Mouse (Mus musculus) limb, embryonic 14.5 days (tissue): ENCODE measurements at regions not wholly inside any gene's neighbourhood (a gene's known extent, or its start where the extent isn't known, plus 50 kb on each side); places are given as distances from the start of the nearest gene placed in this dataset.
A peak's percentile ranks its signal among the peaks of the same experiment; 100 is the strongest.

Experiments used
- ATAC-seq: fragments of 200-750 bp; cut with Nextera tagmentation; 2 replicates; pipeline ENCODE4 v1.8.0; 2017; ENCODE audit warnings: low read depth, moderate number of reproducible peaks, moderate TSS enrichment; ENCODE audit not compliant: low FRiP score
- DNase-seq: peaks from one replicate; pipeline ENCODE4 v3.0.0-alpha.2; 2015; ENCODE audit warnings: low spot score
- H3K27ac ChIP-seq: fragments of 300-500 bp; sonication (generic); replicated peaks from 2 replicates; pipeline ENCODE4 v1.5.1; 2014; ENCODE audit warnings: low read depth, mild to moderate bottlenecking, low read length, moderate library complexity, mixed read lengths
- H3K27me3 ChIP-seq: fragments of 300-500 bp; sonication (generic); 2 replicates; pipeline ENCODE4 v1.6.1; 2014; ENCODE audit warnings: low read length, mixed read lengths; ENCODE audit not compliant: control insufficient read depth, insufficient read depth
- H3K36me3 ChIP-seq: fragments of 300-500 bp; sonication (generic); 2 replicates; pipeline ENCODE4 v1.6.1; 2014; ENCODE audit warnings: mild to moderate bottlenecking, low read length, moderate library complexity, mixed read lengths; ENCODE audit not compliant: control insufficient read depth, insufficient read depth
- H3K4me1 ChIP-seq: fragments of 300-500 bp; sonication (generic); 2 replicates; pipeline ENCODE4 v1.6.1; 2014; ENCODE audit warnings: antibody characterized with exemption, low read length, mixed read lengths; ENCODE audit not compliant: control insufficient read depth, insufficient read depth
- H3K4me2 ChIP-seq: fragments of 300-500 bp; sonication (generic); replicated peaks from 2 replicates; pipeline ENCODE4 v1.6.1; 2014; ENCODE audit warnings: low read depth, mild to moderate bottlenecking, low read length, moderate library complexity; ENCODE audit not compliant: severe bottlenecking
- H3K4me3 ChIP-seq: fragments of 300-500 bp; sonication (generic); replicated peaks from 2 replicates; pipeline ENCODE4 v1.5.1; 2014; ENCODE audit warnings: low read length
- H3K9ac ChIP-seq: fragments of 300-500 bp; sonication (generic); 2 replicates; pipeline ENCODE4 v1.6.1; 2014; ENCODE audit warnings: mild to moderate bottlenecking, low read depth, low read length, moderate library complexity; ENCODE audit not compliant: severe bottlenecking
- H3K9me3 ChIP-seq: fragments of 300-500 bp; sonication (generic); 2 replicates; pipeline ENCODE4 v1.6.1; 2016; ENCODE audit warnings: low read length; ENCODE audit not compliant: control insufficient read depth
- POLR2A ChIP-seq: fragments of 200-500 bp; IDR thresholded peaks from 2 replicates; pipeline ENCODE4 v1.8.0; 2012; ENCODE audit warnings: inconsistent platforms, mild to moderate bottlenecking, moderate library complexity, borderline replicate concordance; ENCODE audit not compliant: insufficient read depth, insufficient read length; ENCODE audit errors: extremely low read depth
- WGBS: fragments of 180-500 bp; shearing (Covaris S2); extraction: QIAGEN DNeasy Blood & Tissue Kit; methylation state at CpG from one replicate; pipeline ENCODE4 v1.1.7; 2014; 5-methylcytosine and 5-hydroxymethylcytosine counted together

- H3K4me2 ChIP-seq = no peak overlapping the region
- no peak for ATAC-seq
- 91% methylated on average over 1 of the region's 1 CpGs for WGBS
- no peak overlapping the region for H3K9ac ChIP-seq
- TF ChIP-seq POLR2A = no peak
- no peaks in the 10 kb centered on the region for H3K9me3 ChIP-seq
- H3K36me3 ChIP-seq = no peaks in the 10 kb centered on the region
- DNase-seq = no peak
- H3K4me3 ChIP-seq = no peak overlapping the region
- H3K4me1 ChIP-seq = no peaks in the 10 kb centered on the region
- no peak overlapping the region for H3K27ac ChIP-seq
- H3K27me3 ChIP-seq = no peaks in the 10 kb centered on the region
Observed at GRCm38 (mm10) chr11:22641450-22641849, 129.6 kb downstream of the Tmem17 start.

GRCm38 (mm10) chr11:22644010-22644625, 132.2 kb downstream of the Tmem17 start:
- Histone ChIP-seq H3K9me3 (no peaks in the 10 kb centered on the region), H3K4me1 (no peaks in the 10 kb centered on the region), H3K4me3 (no peak overlapping the region), H3K36me3 (no peaks in the 10 kb centered on the region), H3K27ac (no peak overlapping the region), H3K4me2 (no peak overlapping the region), H3K27me3 (no peaks in the 10 kb centered on the region), H3K9ac (no peak overlapping the region)
- ATAC-seq (no peak; the same call in 1 of the 2 replicates), DNase-seq (peak; percentile 43)
- WGBS = 45% methylated on average over 3 of the region's 3 CpGs
- no peak for TF ChIP-seq POLR2A

GRCm38 (mm10) chr11:22644877-22645276, 133.0 kb downstream of the Tmem17 start:
- DNase-seq = no peak
- no peak for TF ChIP-seq POLR2A
- Histone ChIP-seq H3K27me3 (no peaks in the 10 kb centered on the region), H3K4me2 (no peak overlapping the region), H3K9me3 (no peaks in the 10 kb centered on the region), H3K36me3 (no peaks in the 10 kb centered on the region), H3K27ac (no peak overlapping the region), H3K9ac (no peak overlapping the region), H3K4me3 (no peak overlapping the region), H3K4me1 (no peaks in the 10 kb centered on the region)
- 70% methylated on average over 1 of the region's 1 CpGs for WGBS
- no peak for ATAC-seq

GRCm38 (mm10) chr11:22646192-22646936, 134.5 kb downstream of the Tmem17 start:
- Histone ChIP-seq H3K9ac (no peak overlapping the region), H3K27ac (no peak overlapping the region), H3K4me2 (no peak overlapping the region), H3K36me3 (no peaks in the 10 kb centered on the region), H3K9me3 (no peaks in the 10 kb centered on the region), H3K4me1 (no peaks in the 10 kb centered on the region), H3K27me3 (no peaks in the 10 kb centered on the region), H3K4me3 (no peak overlapping the region)
- ATAC-seq (no peak), DNase-seq (no peak)
- WGBS = 74% methylated on average over 6 of the region's 6 CpGs
- no peak for TF ChIP-seq POLR2A

DNA sequence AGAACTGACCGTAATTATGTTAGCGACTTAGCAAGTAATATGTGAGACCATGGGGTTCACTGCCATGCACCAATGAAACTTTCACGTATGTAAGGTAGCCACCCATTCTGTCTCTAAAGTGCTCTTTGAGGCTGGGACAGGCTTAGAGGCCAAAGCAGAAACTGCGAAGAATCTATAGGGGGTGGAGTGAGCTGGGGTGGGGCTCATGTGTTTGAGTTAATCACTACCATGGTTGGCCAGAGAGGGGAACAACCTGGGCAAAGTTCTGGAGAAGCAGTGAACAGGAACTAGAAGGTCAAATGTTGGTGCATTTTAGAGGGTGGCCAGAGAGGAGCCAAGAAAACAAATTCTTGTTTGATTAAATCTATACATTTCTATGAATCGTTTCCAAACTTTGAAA, 136.4 kb downstream of the Tmem17 start:
- H3K27ac ChIP-seq = no peak overlapping the region
- H3K9ac ChIP-seq = no peak overlapping the region
- no peak for DNase-seq
- 85% methylated on average over 5 of the region's 5 CpGs for WGBS
- no peaks in the 10 kb centered on the region for H3K4me1 ChIP-seq
- no peak for TF ChIP-seq POLR2A
- H3K27me3 ChIP-seq = no peaks in the 10 kb centered on the region
- H3K4me3 ChIP-seq = no peak overlapping the region
- no peaks in the 10 kb centered on the region for H3K36me3 ChIP-seq
- H3K4me2 ChIP-seq = no peak overlapping the region
- H3K9me3 ChIP-seq = no peaks in the 10 kb centered on the region
- no peak for ATAC-seq
